Mouse (Mus musculus) midbrain, embryonic 16.5 days (tissue): Measurements from ENCODE around the gene Slc46a1. TPM values are rescaled to one million over a fixed set of nuclear protein-coding genes. Genes with fewer than 3 reads are reported as not detected.

Source experiments
- ATAC-seq: fragments of 200-750 bp; cut with Nextera tagmentation; 2 replicates; pipeline ENCODE4 v1.8.0; 2017; ENCODE audit warnings: moderate TSS enrichment
- H3K27ac ChIP-seq: fragments of 300-500 bp; sonication (generic); 2 replicates; pipeline ENCODE4 v1.5.1; 2014; ENCODE audit warnings: mild to moderate bottlenecking, low read length, mixed read lengths
- H3K27me3 ChIP-seq: fragments of 300-500 bp; sonication (generic); 2 replicates; pipeline ENCODE4 v1.6.1; 2014; ENCODE audit warnings: low read depth, low read length, mixed read lengths; ENCODE audit not compliant: control insufficient read depth, insufficient read depth
- H3K36me3 ChIP-seq: fragments of 300-500 bp; sonication (generic); 2 replicates; pipeline ENCODE4 v1.6.1; 2014; ENCODE audit warnings: mild to moderate bottlenecking, low read length, moderate library complexity, mixed read lengths; ENCODE audit not compliant: control insufficient read depth, insufficient read depth
- H3K4me1 ChIP-seq: fragments of 300-500 bp; sonication (generic); 2 replicates; pipeline ENCODE4 v1.6.1; 2014; ENCODE audit warnings: mild to moderate bottlenecking, low read length, mixed read lengths; ENCODE audit not compliant: control insufficient read depth, insufficient read depth
- H3K4me2 ChIP-seq: fragments of 300-500 bp; sonication (generic); 2 replicates; pipeline ENCODE4 v1.6.1; 2014; ENCODE audit warnings: mild to moderate bottlenecking, low read length, mixed read lengths
- H3K4me3 ChIP-seq: fragments of 300-500 bp; sonication (generic); 2 replicates; pipeline ENCODE4 v1.5.1; 2014; ENCODE audit warnings: low read depth, mild to moderate bottlenecking, low read length, moderate library complexity, mixed read lengths
- H3K9ac ChIP-seq: fragments of 300-500 bp; sonication (generic); 2 replicates; pipeline ENCODE4 v1.6.1; 2014; ENCODE audit warnings: low read depth, low read length, mixed read lengths
- H3K9me3 ChIP-seq: fragments of 300-500 bp; sonication (generic); replicated peaks from 2 replicates; pipeline ENCODE4 v1.6.1; 2014; ENCODE audit warnings: mild to moderate bottlenecking, low read length, mixed read lengths; ENCODE audit not compliant: control insufficient read depth, poor library complexity, severe bottlenecking
- WGBS: fragments of 180-500 bp; shearing (Covaris S2); extraction: QIAGEN DNeasy Blood & Tissue Kit; methylation state at CpG from one replicate; pipeline ENCODE4 v1.1.7; 2014; 5-methylcytosine and 5-hydroxymethylcytosine counted together
- polyA plus RNA-seq: library from polyadenylated mRNA; unstranded; fragments of >200 nt; fragmentation: Nextera tagmentation; extraction: Ambion mirVana; gene quantifications from 2 replicates; pipeline ENCODE4 v1.2.1, GENCODE M21; 2015

The Slc46a1 gene
- polyA plus RNA-seq, 1 experiment from 2014 or later: 25.6 TPM

GRCm38 (mm10) chr11:78428309-78428708 lies 37.2 kb upstream of the Slc46a1 start:
- H3K4me3 ChIP-seq: no peak overlapping the region
- H3K9me3 ChIP-seq: no peaks in the 10 kb centered on the region
- no peak overlapping the region for H3K4me2 ChIP-seq
- 78% methylated on average over 5 of the region's 5 CpGs for WGBS
- no peaks in the 10 kb centered on the region for H3K27me3 ChIP-seq
- ATAC-seq: no peak
- H3K27ac ChIP-seq: no peak overlapping the region
- no peaks in the 10 kb centered on the region for H3K4me1 ChIP-seq
- no peak overlapping the region for H3K9ac ChIP-seq
- no peaks in the 10 kb centered on the region for H3K36me3 ChIP-seq

DNA sequence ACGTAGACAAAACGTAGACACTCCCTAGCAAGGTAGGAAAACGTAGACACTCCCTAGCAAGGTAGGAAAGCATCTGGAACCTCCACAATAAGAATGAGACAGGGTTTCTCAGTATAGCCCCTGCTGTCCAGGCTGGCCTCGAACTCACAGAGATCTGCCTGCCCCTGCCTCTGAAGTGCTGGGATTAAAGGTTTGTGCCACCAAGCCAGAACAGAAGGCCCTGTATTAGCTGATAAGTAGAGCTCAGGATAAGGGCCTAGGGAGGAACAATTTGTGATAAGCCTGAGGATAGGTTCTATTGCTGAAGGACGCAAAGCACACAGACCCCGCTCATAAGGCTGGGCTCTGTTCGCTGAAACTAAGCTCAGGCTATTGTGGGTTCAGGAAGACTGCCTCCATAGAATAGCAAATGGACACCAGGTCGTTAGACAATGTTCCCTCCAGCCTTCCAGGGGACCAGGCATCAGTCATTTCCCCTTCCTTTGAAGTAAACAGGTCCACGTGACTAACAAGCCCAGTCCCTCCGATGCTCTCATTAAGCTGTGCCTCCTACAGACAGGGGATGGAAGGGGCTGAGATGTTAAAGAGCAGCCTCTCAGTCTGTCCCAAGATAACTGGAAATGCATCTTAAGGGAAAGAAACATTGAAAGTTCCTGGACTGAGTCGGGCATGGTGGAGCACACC lies 35.2 kb upstream of the Slc46a1 start:
- H3K4me1 ChIP-seq: no peaks in the 10 kb centered on the region
- no peak overlapping the region for H3K9ac ChIP-seq
- no peaks in the 10 kb centered on the region for H3K9me3 ChIP-seq
- H3K4me3 ChIP-seq: no peak overlapping the region
- no peak overlapping the region for H3K27ac ChIP-seq
- WGBS: 55% methylated on average over 11 of the region's 11 CpGs
- H3K27me3 ChIP-seq: no peaks in the 10 kb centered on the region
- no peak overlapping the region for H3K4me2 ChIP-seq
- H3K36me3 ChIP-seq: no peaks in the 10 kb centered on the region
- no peak for ATAC-seq

- Histone ChIP-seq H3K4me2 (no peak overlapping the region), H3K4me3 (no peak overlapping the region), H3K9ac (no peak overlapping the region), H3K4me1 (no peaks in the 10 kb centered on the region), H3K36me3 (no peaks in the 10 kb centered on the region), H3K27ac (no peak overlapping the region), H3K9me3 (no peaks in the 10 kb centered on the region), H3K27me3 (no peaks in the 10 kb centered on the region)
- 92% methylated on average over 10 of the region's 10 CpGs for WGBS
- no peak for ATAC-seq
Observed at GRCm38 (mm10) chr11:78431176-78431575, 34.3 kb upstream of the Slc46a1 start.

GRCm38 (mm10) chr11:78434052-78434451 lies 31.4 kb upstream of the Slc46a1 start:
- Histone ChIP-seq H3K4me3 (no peak overlapping the region), H3K27me3 (no peaks in the 10 kb centered on the region), H3K9ac (no peak overlapping the region), H3K4me1 (no peaks in the 10 kb centered on the region), H3K9me3 (no peaks in the 10 kb centered on the region), H3K4me2 (no peak overlapping the region), H3K36me3 (no peaks in the 10 kb centered on the region), H3K27ac (no peak overlapping the region)
- WGBS: 81% methylated on average over 4 of the region's 4 CpGs
- ATAC-seq: no peak

DNA sequence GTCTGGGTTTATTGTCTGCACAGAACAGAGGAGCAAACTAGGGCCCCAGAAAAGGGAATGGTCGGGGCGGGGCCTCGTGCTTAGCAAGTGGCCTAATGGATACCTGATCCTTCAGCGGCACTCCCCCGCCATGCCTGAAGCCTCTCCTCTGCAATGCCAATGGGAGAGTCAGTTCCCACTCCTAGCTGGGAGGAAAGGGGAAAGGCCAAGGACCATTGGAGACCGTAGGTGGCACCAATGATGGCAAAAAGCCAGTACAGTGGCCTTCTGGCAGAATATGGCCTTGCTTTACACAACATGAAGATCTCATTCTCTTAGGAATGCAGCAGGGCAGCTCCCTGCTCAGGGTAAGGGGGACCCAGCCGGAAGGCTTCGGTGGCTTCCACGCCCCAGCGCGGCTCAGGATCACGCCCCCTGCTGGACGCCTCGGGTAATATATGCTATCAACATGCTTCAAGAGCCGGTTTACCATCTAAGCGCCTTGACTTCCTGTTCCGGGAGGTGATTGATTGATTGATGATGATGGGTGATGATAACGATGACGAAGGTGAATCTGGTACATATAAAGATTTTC lies 29.6 kb upstream of the Slc46a1 start:
- no peaks in the 10 kb centered on the region for H3K9me3 ChIP-seq
- no peaks in the 10 kb centered on the region for H3K36me3 ChIP-seq
- no peak for ATAC-seq
- H3K27me3 ChIP-seq: no peaks in the 10 kb centered on the region
- no peaks in the 10 kb centered on the region for H3K4me1 ChIP-seq
- H3K9ac ChIP-seq: no peak overlapping the region
- no peak overlapping the region for H3K4me2 ChIP-seq
- no peak overlapping the region for H3K27ac ChIP-seq
- 7% methylated on average over 19 of the region's 19 CpGs for WGBS
- no peak overlapping the region for H3K4me3 ChIP-seq

DNA sequence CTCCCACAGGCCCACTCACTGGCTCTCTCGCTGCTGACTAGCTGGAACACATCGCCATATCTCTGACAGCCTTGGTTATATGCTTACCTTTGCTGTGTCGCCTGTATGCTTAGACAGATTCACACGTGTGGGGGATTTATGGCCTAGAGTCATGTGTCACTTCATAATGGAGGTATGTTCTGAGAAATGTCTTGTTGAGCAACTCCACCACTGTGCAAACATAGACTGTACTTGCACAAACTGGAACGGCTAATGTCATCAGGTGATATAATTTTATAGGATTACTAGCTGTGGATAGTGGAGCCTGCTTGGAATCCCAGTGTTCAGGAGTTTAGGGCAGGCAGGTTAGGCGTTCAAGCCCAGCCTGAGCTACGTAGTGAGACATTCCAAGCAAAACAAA lies 28.3 kb upstream of the Slc46a1 start:
- WGBS: 93% methylated on average over 7 of the region's 7 CpGs
- no peak overlapping the region for H3K27ac ChIP-seq
- no peaks in the 10 kb centered on the region for H3K4me1 ChIP-seq
- H3K4me2 ChIP-seq: no peak overlapping the region
- no peaks in the 10 kb centered on the region for H3K9me3 ChIP-seq
- ATAC-seq: no peak
- H3K27me3 ChIP-seq: no peaks in the 10 kb centered on the region
- H3K36me3 ChIP-seq: no peaks in the 10 kb centered on the region
- H3K9ac ChIP-seq: no peak overlapping the region
- H3K4me3 ChIP-seq: no peak overlapping the region

GRCm38 (mm10) chr11:78438399-78438930 lies 27.0 kb upstream of the Slc46a1 start:
- Histone ChIP-seq H3K4me3 (no peak overlapping the region), H3K9me3 (no peaks in the 10 kb centered on the region), H3K27ac (no peak overlapping the region), H3K36me3 (no peaks in the 10 kb centered on the region), H3K4me2 (no peak overlapping the region), H3K27me3 (no peaks in the 10 kb centered on the region), H3K4me1 (no peaks in the 10 kb centered on the region), H3K9ac (no peak overlapping the region)
- WGBS: 89% methylated on average over 3 of the region's 3 CpGs
- no peak for ATAC-seq

DNA sequence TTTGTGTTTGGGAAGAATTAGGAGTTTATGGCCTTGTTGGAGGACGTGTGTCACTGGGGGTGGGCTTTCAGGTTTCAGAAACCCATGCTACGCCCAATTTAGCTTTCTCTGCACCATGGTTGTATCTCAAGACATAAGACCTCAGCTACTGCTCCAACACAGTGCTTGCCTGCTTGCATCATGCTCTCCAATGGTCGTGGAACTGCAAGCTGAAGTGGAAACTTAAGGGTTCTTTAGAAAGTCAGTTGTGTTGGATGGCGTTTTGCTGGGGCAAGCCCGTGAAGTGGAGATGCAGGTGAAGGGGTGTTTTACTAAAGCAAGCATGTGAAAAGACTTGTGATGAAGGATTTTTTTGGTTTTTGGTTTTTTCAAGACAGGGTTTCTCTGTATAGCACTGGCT lies 22.4 kb upstream of the Slc46a1 start:
- 87% methylated on average over 5 of the region's 5 CpGs for WGBS
- H3K9ac ChIP-seq: no peak overlapping the region

GRCm38 (mm10) chr11:78447168-78447567 lies 18.3 kb upstream of the Slc46a1 start:
- no peaks in the 10 kb centered on the region for H3K4me1 ChIP-seq
- no peak overlapping the region for H3K4me2 ChIP-seq
- ATAC-seq: no peak
- no peaks in the 10 kb centered on the region for H3K36me3 ChIP-seq
- H3K27ac ChIP-seq: no peak overlapping the region
- no peak overlapping the region for H3K9ac ChIP-seq
- H3K9me3 ChIP-seq: no peaks in the 10 kb centered on the region
- no peak overlapping the region for H3K4me3 ChIP-seq
- H3K27me3 ChIP-seq: no peaks in the 10 kb centered on the region
- whole genome bisulfite sequencing: 76% methylated on average over 3 of the region's 3 CpGs

More for the DNA sequence above, 22.4 kb upstream of the Slc46a1 start:
- Histone ChIP-seq H3K27ac (no peak overlapping the region), H3K27me3 (no peaks in the 10 kb centered on the region), H3K4me3 (no peak overlapping the region), H3K4me2 (no peak overlapping the region), H3K36me3 (no peaks in the 10 kb centered on the region), H3K9me3 (no peaks in the 10 kb centered on the region), H3K4me1 (no peaks in the 10 kb centered on the region)
- no peak for ATAC-seq
